Mouse (Mus musculus) v-Abl transformed pro-B cells (cell line): ENCODE results near the gene Gm6176.
"Not testable (repeated sequence)": the region's sequence is repeated elsewhere in the genome, so short reads cannot be mapped to it uniquely, and the experiment has no call there.

Source experiments
- in situ Hi-C, 2 experiments: fragments of 400-800 bp; cut with MboI; formaldehyde crosslinking; loops; one replicate each; pipeline ENCODE4 v1.15.1; 2025; ENCODE audit not compliant: unreplicated experiment in 2 of 2

Gm6176 gene

DNA sequence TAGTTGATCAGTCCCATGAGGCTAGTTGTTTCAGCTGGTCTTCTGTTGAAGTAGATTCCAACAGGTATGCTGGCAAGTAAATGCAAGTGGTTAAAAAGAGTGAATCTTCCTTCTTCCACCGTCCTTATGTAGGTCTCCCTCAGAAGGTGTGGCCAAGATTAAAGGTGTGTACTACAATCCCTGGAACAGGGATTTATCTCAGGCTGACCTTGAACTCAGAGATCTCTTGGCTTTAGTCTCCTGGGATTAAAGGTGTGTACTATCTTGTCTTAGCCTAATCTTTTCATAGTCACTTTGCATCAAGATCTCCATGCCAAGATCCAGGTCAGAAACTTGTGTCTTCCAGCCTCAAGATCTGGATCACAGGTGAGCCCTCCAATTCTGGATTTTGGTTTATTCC lies at the start of gene Gm6176:
TSS of gene Gm6176 (minus strand) at position 101 of the 400 bp plus-strand sequence.
- in situ Hi-C loops: not testable (repeated sequence)

DNA sequence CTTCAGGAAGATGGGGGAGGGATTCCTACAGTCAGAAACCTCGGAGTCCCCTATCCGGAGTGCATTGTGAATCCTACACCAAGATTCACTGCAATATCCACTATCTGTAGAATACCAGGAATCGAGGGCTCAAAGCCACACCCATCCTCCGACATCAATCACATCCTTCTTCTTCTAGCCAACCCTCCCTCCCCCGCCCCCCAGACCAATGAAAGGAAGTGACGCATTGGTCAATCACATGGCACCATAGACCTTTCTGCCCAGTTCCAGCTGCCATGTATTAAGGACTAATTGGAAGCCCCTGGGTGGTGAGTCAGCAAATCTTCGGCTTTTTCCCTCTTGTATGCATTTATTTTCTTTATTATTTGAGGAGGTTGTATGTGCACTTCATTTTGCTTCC lies 12.7 kb upstream of the Gm6176 start, which contains the start of gene Vmn1r139:
TSS of gene Vmn1r139 (plus strand) at position 301 of the 400 bp plus-strand sequence.
- in situ Hi-C loops: not testable (repeated sequence)

DNA sequence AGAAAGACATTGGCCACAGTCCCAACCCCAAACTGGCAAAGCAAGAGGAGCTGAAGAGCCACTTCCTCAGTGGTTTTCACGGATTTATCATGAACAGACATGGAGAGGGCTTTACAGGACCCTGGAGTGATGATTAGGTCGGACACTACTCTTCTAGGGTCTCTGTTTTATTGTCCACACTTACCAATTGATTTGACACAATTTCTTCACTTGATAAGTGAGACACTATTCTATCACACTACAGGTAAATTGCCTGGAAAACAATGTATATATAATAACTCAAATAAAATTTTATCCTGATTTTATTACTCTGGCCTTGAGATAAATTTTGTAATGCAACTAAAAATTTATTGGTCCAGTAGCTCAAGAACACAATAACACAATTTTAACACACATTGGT lies 27.3 kb downstream of the Gm6176 start, which contains the start of gene Vmn1r138:
TSS of gene Vmn1r138 (minus strand) at position 101 of the 400 bp plus-strand sequence.
- in situ Hi-C loops: not testable (repeated sequence)
